Mouse (Mus musculus) cortical plate, adult 2 months (tissue): ENCODE data around the gene Gm28038.

Experiments used
- CTCF ChIP-seq: fragments of 200-500 bp; IDR thresholded peaks from 2 replicates; pipeline ENCODE4 v1.5.1; 2011; ENCODE audit warnings: mild to moderate bottlenecking, control low read depth, low read length; ENCODE audit not compliant: insufficient read depth; ENCODE audit errors: extremely low read depth
- POLR2A ChIP-seq: fragments of 200-500 bp; IDR thresholded peaks from 2 replicates; pipeline ENCODE4 v1.6.1; 2011; ENCODE audit warnings: mild to moderate bottlenecking, low read length, control low read depth; ENCODE audit not compliant: insufficient read depth; ENCODE audit errors: extremely low read depth

- no peak for TF ChIP-seq CTCF
- no peak for TF ChIP-seq POLR2A
Observed at GRCm38 (mm10) chr2:30244595-30245178, 36.2 kb upstream of the Gm28038 start.
